Mouse (Mus musculus): Measurements from ENCODE around the gene Ythdf1. TPM values are rescaled to one million over a fixed set of nuclear protein-coding genes. Genes with fewer than 3 reads are reported as not detected.

Gene Ythdf1
- polyA plus RNA-seq, 1 experiment from 2014 or later, result 77.8 TPM

DNA sequence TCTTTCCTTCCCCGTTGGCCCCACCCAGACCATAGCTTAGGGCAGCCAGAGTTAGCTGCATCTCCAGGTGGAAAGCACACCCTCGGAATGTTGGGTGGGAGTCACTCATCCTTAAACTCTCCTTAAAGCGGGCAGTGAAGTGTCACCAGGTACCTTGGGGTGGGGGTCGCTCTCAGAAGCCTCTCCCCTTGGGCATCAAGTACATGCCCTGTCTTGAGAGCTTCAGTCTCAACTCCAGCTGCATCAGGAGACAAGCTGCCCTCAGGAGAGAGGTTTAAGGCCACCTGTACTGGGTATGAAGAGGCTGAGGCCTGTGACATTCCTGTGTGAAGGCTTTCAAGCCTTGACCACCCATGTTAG lies 30.8 kb downstream of the Ythdf1 start:
- Histone ChIP-seq H3K27me3 (ENCODE audit: low read depth, poor library complexity, severe bottlenecking) (peaks cover 97% of the 10 kb centered on the region), H3K4me1 (peaks cover 40% of the 10 kb centered on the region), H3K36me3 (no peaks in the 10 kb centered on the region), H3K27ac (no peak overlapping the region), H3K4me3 (no peak overlapping the region), H3K9me3 (replicated peaks) (no peaks in the 10 kb centered on the region)
- DNase-seq (ENCODE audit: low spot score), result no peak
- WGBS, result 19% methylated on average over 4 of the region's 4 CpGs

DNA sequence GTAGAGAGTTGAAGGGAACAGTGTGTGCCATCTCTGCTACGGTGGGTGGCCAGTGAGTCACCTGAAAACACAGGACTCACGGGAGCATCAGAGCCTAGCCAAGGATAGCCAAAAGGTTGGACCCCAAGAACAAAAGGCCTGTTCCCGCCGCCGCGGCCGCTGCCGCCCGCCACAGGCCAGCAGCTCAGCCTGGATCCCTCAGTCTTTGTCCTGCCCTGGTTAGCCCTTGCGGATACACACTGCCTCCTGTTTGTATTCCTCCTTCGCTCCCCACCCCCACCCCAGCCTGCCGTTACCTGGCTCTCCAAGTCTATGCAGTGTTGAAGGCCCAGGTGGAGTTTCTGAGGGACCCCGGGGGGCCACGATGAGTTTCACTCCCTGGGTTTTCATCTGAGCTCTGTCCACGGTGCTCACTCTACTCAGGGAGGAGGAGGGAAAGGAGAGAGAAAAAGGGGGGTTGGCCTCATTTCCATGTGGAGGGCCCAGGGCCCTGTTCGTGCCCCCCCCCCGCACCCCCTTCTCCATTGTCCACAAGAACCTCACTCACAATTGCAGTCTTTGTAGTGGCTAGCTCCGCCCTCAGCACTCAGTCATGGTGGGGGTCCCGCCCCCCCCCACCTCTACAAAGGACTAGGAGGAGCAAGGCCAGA lies 31.4 kb downstream of the Ythdf1 start:
- Histone ChIP-seq H3K4me3 (no peak overlapping the region), H3K4me1 (peaks cover 35% of the 10 kb centered on the region), H3K36me3 (no peaks in the 10 kb centered on the region), H3K27me3 (ENCODE audit: low read depth, poor library complexity, severe bottlenecking) (peaks cover 92% of the 10 kb centered on the region), H3K9me3 (replicated peaks) (no peaks in the 10 kb centered on the region), H3K27ac (no peak overlapping the region)
- 11% methylated on average over 19 of the region's 19 CpGs for WGBS
- no peak for DNase-seq (ENCODE audit: low spot score)

DNA sequence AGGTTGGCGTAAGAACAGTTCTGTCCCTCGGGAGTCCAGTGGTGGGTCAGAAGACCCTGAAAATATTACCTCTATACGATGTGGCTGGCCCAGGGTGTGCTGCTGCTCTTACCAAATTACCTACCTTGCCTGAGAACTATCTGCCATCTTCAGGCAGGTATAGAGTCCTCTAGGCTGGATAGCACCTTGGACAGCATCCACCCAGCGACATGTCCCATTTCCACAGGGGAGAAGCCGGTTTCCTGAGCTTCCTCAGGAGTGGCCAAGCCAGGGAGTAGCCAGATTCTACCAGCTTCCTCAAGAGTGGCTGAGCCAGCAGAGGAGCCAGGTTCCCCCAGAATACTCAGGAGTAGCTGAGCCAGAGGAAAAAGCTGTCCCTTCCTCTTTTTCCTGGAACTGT lies 35.5 kb downstream of the Ythdf1 start:
- no peak overlapping the region for H3K27ac ChIP-seq
- H3K27me3 ChIP-seq (ENCODE audit: low read depth, poor library complexity, severe bottlenecking), result peaks cover 51% of the 10 kb centered on the region
- H3K4me3 ChIP-seq, result no peak overlapping the region
- H3K36me3 ChIP-seq, result no peaks in the 10 kb centered on the region
- H3K4me1 ChIP-seq, result peaks cover 7% of the 10 kb centered on the region
- WGBS, result 62% methylated on average over 5 of the region's 5 CpGs
- no peak for DNase-seq (ENCODE audit: low spot score)
- H3K9me3 ChIP-seq (replicated peaks), result no peaks in the 10 kb centered on the region

DNA sequence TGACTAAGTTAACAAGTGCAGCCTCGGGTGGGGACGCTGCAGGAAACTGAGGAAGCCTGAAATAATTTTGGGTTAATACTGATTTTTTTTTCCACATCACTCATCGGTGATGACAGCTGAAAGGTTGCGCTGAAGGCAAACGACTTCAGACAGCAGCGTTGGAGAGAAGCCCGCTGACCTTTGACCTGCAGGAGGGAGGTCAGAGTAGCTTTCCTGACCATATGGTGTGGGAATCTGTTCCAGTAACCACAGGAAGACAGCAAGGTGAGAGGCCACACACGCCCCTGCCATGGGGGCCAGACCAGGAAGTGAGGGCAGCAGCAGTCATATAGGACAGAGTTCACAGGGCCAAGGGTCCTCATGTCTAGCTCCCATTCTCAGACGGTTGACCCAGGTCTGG lies 39.5 kb downstream of the Ythdf1 start:
- Histone ChIP-seq H3K9me3 (replicated peaks) (no peaks in the 10 kb centered on the region), H3K4me3 (no peak overlapping the region), H3K27me3 (ENCODE audit: low read depth, poor library complexity, severe bottlenecking) (peaks cover 11% of the 10 kb centered on the region; the same call in 1 of the 2 replicates), H3K27ac (no peak overlapping the region), H3K36me3 (no peaks in the 10 kb centered on the region), H3K4me1 (peaks cover 5% of the 10 kb centered on the region; the same call in 1 of the 2 replicates)
- 39% methylated on average over 9 of the region's 9 CpGs for WGBS
- DNase-seq (ENCODE audit: low spot score), result no peak

DNA sequence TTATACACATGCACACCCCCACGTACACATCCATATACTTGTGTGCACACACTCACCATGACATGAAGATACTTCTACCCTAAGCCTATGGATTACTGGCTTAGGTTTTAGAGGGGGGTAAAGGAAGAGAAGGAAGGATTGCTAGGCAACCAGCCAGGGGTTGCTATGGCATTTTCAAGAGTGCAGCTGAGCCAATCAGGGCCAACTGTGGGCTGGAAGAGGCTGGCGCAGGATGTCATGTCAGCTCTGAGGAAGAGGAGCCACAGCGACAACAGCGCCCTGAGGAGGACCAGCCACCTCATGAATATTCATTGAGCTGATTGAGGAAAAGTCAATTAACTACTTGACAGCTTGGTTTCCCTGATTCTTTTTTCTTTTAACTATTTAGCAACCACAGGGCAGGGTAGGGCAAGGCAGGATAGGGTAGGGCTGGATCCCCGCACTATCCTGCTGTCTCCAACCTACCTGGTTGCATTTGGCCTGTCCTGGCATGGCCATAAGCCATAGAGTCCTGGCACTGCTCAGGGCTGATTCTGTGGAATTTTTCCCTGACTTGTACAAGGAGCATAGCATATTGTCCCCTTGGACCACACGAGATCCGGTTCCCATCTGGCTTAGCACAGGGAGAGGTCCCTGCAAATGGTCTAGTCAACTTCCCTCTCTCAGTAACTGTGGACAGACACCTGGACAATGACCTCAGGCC lies 41.2 kb downstream of the Ythdf1 start:
- Histone ChIP-seq H3K4me1 (peaks cover 5% of the 10 kb centered on the region; the same call in 1 of the 2 replicates), H3K27ac (no peak overlapping the region), H3K27me3 (ENCODE audit: low read depth, poor library complexity, severe bottlenecking) (no peaks in the 10 kb centered on the region), H3K4me3 (no peak overlapping the region), H3K36me3 (no peaks in the 10 kb centered on the region), H3K9me3 (replicated peaks) (no peaks in the 10 kb centered on the region)
- no peak for DNase-seq (ENCODE audit: low spot score)
- 59% methylated on average over 7 of the region's 7 CpGs for WGBS

DNA sequence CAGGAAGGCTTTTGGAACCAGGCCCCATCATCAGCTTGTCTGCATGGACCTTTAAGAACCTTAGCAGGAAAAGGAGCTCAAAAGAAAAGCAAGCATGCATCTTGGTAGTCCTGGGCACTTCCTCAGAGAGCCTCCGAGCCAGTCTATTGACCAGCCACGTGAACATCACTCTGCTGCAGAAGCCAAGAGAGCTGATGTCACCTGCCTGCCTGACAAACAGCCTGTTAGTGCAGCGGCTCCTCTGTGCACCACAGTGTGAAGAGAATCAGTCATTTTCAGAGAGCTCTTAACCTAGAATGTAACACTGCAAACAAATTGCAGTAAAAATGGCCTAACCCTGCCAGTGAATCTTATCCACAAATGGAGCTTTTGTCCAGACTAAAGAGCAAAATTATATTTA lies 50.7 kb downstream of the Ythdf1 start:
- Histone ChIP-seq H3K36me3 (no peaks in the 10 kb centered on the region), H3K27ac (no peak overlapping the region), H3K4me1 (no peaks in the 10 kb centered on the region), H3K27me3 (ENCODE audit: low read depth, poor library complexity, severe bottlenecking) (no peaks in the 10 kb centered on the region), H3K4me3 (no peak overlapping the region), H3K9me3 (replicated peaks) (no peaks in the 10 kb centered on the region)
- no peak for DNase-seq (ENCODE audit: low spot score)
- 52% methylated on average over 3 of the region's 3 CpGs for WGBS

DNA sequence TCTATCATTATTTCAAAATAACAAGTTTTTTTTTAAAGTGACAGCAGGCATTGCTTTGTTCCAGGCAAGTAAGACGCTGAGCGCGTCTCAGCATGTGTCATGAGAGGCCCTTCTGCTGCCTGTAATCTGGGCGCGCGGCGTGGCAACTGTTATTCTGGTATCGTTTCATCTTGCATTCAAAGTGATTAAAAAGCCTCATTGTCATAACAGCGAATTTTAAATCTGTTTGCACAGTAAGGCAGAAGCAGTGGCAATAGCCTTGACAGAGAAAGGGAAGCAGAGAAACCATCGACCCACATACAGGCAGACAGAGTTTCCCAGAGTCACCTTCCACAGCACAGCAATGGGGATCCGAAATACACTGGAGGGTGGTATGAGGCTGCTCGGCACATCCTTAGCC lies 59.2 kb downstream of the Ythdf1 start:
- H3K27ac ChIP-seq, result no peak overlapping the region
- WGBS, result 89% methylated on average over 12 of the region's 12 CpGs

DNA sequence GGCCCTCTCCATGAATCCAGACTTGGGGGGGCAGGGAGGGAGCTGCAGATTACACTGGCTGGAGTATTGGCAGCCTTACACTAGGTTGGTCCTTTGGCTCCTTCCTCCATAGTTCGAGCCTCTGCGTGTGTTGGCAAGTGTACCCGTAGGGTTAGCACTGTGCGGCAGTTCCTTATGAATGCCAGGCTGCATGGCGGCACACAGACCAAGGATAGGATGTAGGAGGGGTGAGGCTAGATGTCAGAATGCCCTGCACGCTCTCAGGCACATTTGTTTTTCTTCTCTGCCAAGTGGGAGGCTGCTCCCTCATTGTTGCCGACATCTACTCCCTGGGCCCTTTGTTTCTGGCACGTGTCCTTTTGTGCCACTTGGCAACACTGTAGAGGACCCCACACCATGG lies 63.6 kb downstream of the Ythdf1 start:
- Histone ChIP-seq H3K4me1 (no peaks in the 10 kb centered on the region), H3K27ac (no peak overlapping the region), H3K9me3 (replicated peaks) (no peaks in the 10 kb centered on the region), H3K4me3 (no peak overlapping the region), H3K36me3 (no peaks in the 10 kb centered on the region), H3K27me3 (ENCODE audit: low read depth, poor library complexity, severe bottlenecking) (peaks cover 48% of the 10 kb centered on the region)
- no peak for DNase-seq (ENCODE audit: low spot score)
- 81% methylated on average over 8 of the region's 8 CpGs for WGBS

More for the DNA sequence above, 59.2 kb downstream of the Ythdf1 start:
- Histone ChIP-seq H3K9me3 (replicated peaks) (no peaks in the 10 kb centered on the region), H3K36me3 (no peaks in the 10 kb centered on the region), H3K4me1 (no peaks in the 10 kb centered on the region), H3K4me3 (no peak overlapping the region), H3K27me3 (ENCODE audit: low read depth, poor library complexity, severe bottlenecking) (peaks cover 6% of the 10 kb centered on the region; the same call in 1 of the 2 replicates)
- DNase-seq (ENCODE audit: low spot score), result no peak

DNA sequence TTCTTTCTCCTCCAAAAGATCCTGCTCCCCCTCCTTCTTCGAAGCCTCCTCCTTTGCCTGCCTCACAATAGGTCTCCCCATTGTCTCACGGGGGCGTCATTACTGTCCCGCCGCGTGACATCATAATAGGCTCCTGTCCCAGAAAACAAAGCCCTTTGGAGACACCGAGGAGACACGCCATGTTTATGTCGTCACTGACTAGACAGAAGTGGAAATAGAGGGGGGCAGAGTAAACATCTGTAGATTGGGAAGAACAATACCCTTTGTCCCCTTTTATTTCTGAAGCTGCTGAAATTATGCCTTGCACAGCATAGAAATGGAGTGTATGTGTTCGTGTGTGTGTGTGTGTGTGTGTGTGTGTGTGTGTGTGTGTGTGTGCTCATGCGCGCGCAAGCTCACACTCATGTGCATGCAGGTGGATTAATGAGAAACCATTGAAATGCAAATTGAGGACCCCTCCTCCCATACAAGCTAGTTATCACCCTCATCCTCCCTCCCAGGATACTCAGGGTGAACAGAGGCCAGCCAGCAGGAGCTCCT lies 65.7 kb downstream of the Ythdf1 start:
- H3K9me3 ChIP-seq (replicated peaks), result no peaks in the 10 kb centered on the region
- H3K4me3 ChIP-seq, result no peak overlapping the region
- no peaks in the 10 kb centered on the region for H3K36me3 ChIP-seq
- H3K27me3 ChIP-seq (ENCODE audit: low read depth, poor library complexity, severe bottlenecking), result peaks cover 50% of the 10 kb centered on the region
- H3K4me1 ChIP-seq, result no peaks in the 10 kb centered on the region
- no peak for DNase-seq (ENCODE audit: low spot score)
- WGBS, result 18% methylated on average over 13 of the region's 13 CpGs
- H3K27ac ChIP-seq, result no peak overlapping the region

Small RNA genes lying within 50 kb of the gene (microRNA-seq; reads per million reads assigned to microRNA genes)
- gene Mir124a-3, result not detected

Other genes with a start within 250 kb of the Ythdf1 start
- gene Dido1, start 210.9 kb downstream of the Ythdf1 start, polyA plus RNA-seq (2016; fragmentation: Nextera tagmentation; extraction: Ambion mirVana), result 33.7 and 40.0 TPM in 2 replicates
- gene Gid8, start 210.8 kb downstream of the Ythdf1 start, polyA plus RNA-seq (2016; fragmentation: Nextera tagmentation; extraction: Ambion mirVana), result 44.8 and 53.4 TPM in 2 replicates
- 0.38 and 0.73 TPM in 2 replicates for gene Slc17a9, start 195.7 kb downstream of the Ythdf1 start, polyA plus RNA-seq (2016; fragmentation: Nextera tagmentation; extraction: Ambion mirVana)
- not detected in 2 replicates for gene Bhlhe23, start 144.0 kb downstream of the Ythdf1 start, polyA plus RNA-seq (2016; fragmentation: Nextera tagmentation; extraction: Ambion mirVana)
- not detected in 2 replicates for gene Birc7, start 8.1 kb upstream of the Ythdf1 start, polyA plus RNA-seq (2016; fragmentation: Nextera tagmentation; extraction: Ambion mirVana)
- gene Nkain4, start 33.8 kb upstream of the Ythdf1 start, polyA plus RNA-seq (2016; fragmentation: Nextera tagmentation; extraction: Ambion mirVana), result 2.7 and 4.4 TPM in 2 replicates
- 75.7 and 101 TPM in 2 replicates for gene Arfgap1, start 46.3 kb upstream of the Ythdf1 start, polyA plus RNA-seq (2016; fragmentation: Nextera tagmentation; extraction: Ambion mirVana)
- 0.09 and 0.13 TPM in 2 replicates for gene Col20a1, start 65.6 kb upstream of the Ythdf1 start, polyA plus RNA-seq (2016; fragmentation: Nextera tagmentation; extraction: Ambion mirVana)
- 0.65 and 1.3 TPM in 2 replicates for gene Chrna4, start 122.6 kb upstream of the Ythdf1 start, polyA plus RNA-seq (2016; fragmentation: Nextera tagmentation; extraction: Ambion mirVana)
- gene Kcnq2, start 214.4 kb upstream of the Ythdf1 start, polyA plus RNA-seq (2016; fragmentation: Nextera tagmentation; extraction: Ambion mirVana), result 0.10 and 0.20 TPM in 2 replicates
- gene Eef1a2, start 236.1 kb upstream of the Ythdf1 start, polyA plus RNA-seq (2016; fragmentation: Nextera tagmentation; extraction: Ambion mirVana), result not detected in 2 replicates